Comparison of ENCODE assay signal across 8 mouse cellular contexts in genomic region chr7:49342556-49343080, GRCm38 (mm10).
DNase-seq lines count a peak whose midpoint lies in the region; ATAC-seq and TF ChIP-seq lines count a peak whose summit lies in the region.
"Had no signal": no experiment of that assay in that cellular context is flagged by ENCODE, and none has a peak within 500 bp of the region (broad histone marks: within the 10 kb centered on the region; RNA-seq: fewer than 3 reads in every experiment).

No protein-coding gene starts in this region.

- H3K9me3 ChIP-seq in lung, embryonic 15.5 days, result no peaks in the 10 kb centered on the region
- no peaks in the 10 kb centered on the region for H3K9me3 ChIP-seq in embryonic facial prominence, embryonic 15.5 days (replicated peaks)
- H3K9me3 ChIP-seq in limb, embryonic 10.5 days (replicated peaks), result no peaks in the 10 kb centered on the region
- H3K9me3 ChIP-seq in neural tube, embryonic 15.5 days (replicated peaks), result no peaks in the 10 kb centered on the region

- no peak for TF ChIP-seq CTCF in lung, adult 2 months (IDR thresholded peaks at IDR 0.05; ENCODE audit: insufficient read depth, low read length)

- peaks cover 27% of the 10 kb centered on the region for H3K4me1 ChIP-seq in lung, embryonic 15.5 days
- H3K4me1 ChIP-seq in lung, adult 2 months (ENCODE audit: control insufficient read depth, insufficient read depth, low read length), result peaks cover 11% of the 10 kb centered on the region; the same call in 1 of the 2 replicates
- peaks cover 27% of the 10 kb centered on the region for H3K4me1 ChIP-seq in embryonic facial prominence, embryonic 15.5 days
- peaks cover 27% of the 10 kb centered on the region for H3K4me1 ChIP-seq in limb, embryonic 10.5 days
- peaks cover 35% of the 10 kb centered on the region for H3K4me1 ChIP-seq in neural tube, embryonic 15.5 days

- peak overlapping the region; percentile 1; the same call in 1 of the 2 replicates for H3K4me3 ChIP-seq in lung, embryonic 15.5 days
- H3K4me3 ChIP-seq in lung, adult 2 months (replicated peaks; ENCODE audit: extremely low read depth, low read depth, low read length), result no peak overlapping the region
- H3K4me3 ChIP-seq in embryonic facial prominence, embryonic 15.5 days (replicated peaks), result no peak overlapping the region
- 0 out of 2 replicates have a peak overlapping the region, but pooled peaks have one; percentile 19 for H3K4me3 ChIP-seq in limb, embryonic 10.5 days
- H3K4me3 ChIP-seq in neural tube, embryonic 15.5 days (replicated peaks), result no peak overlapping the region

- no peak overlapping the region for H3K9ac ChIP-seq in lung, embryonic 15.5 days
- no peak overlapping the region for H3K9ac ChIP-seq in embryonic facial prominence, embryonic 15.5 days
- 0 out of 2 replicates have a peak overlapping the region, but pooled peaks have one; percentile 5 for H3K9ac ChIP-seq in neural tube, embryonic 15.5 days (replicated peaks)

- no peaks in the 10 kb centered on the region for H3K36me3 ChIP-seq in lung, embryonic 15.5 days
- H3K36me3 ChIP-seq in embryonic facial prominence, embryonic 15.5 days, result no peaks in the 10 kb centered on the region
- H3K36me3 ChIP-seq in limb, embryonic 10.5 days, result no peaks in the 10 kb centered on the region
- no peaks in the 10 kb centered on the region for H3K36me3 ChIP-seq in neural tube, embryonic 15.5 days

- WGBS in lung, embryonic 15.5 days, result 15% methylated on average over 13 of the region's 13 CpGs
- 21% methylated on average over 13 of the region's 13 CpGs for WGBS in lung, adult 2 months
- WGBS in embryonic facial prominence, embryonic 15.5 days, result 25% methylated on average over 13 of the region's 13 CpGs
- WGBS in limb, embryonic 10.5 days, result 43% methylated on average over 13 of the region's 13 CpGs
- 33% methylated on average over 13 of the region's 13 CpGs for WGBS in neural tube, embryonic 15.5 days

- ATAC-seq in lung, embryonic 15.5 days (ENCODE audit: borderline replicate concordance, extremely low read depth, low FRiP score, low TSS enrichment), result no peak
- ATAC-seq in embryonic facial prominence, embryonic 15.5 days (ENCODE audit: insufficient number of reproducible peaks, low FRiP score, low TSS enrichment, low read depth), result no peak
- ATAC-seq in neural tube, embryonic 15.5 days (ENCODE audit: low FRiP score), result no peak
- ATAC-seq in frontal cortex, adult (ENCODE audit: low TSS enrichment), result no peak

- H3K4me2 ChIP-seq in lung, embryonic 15.5 days, result peak overlapping the region; percentile 41
- H3K4me2 ChIP-seq in embryonic facial prominence, embryonic 15.5 days (replicated peaks), result peak overlapping the region; percentile 32
- peak overlapping the region; percentile 32 for H3K4me2 ChIP-seq in neural tube, embryonic 15.5 days

- H3K27me3 ChIP-seq in lung, embryonic 15.5 days, result no peaks in the 10 kb centered on the region
- H3K27me3 ChIP-seq in embryonic facial prominence, embryonic 15.5 days, result no peaks in the 10 kb centered on the region
- H3K27me3 ChIP-seq in limb, embryonic 10.5 days (ENCODE audit: low read depth, poor library complexity, severe bottlenecking), result no peaks in the 10 kb centered on the region
- no peaks in the 10 kb centered on the region for H3K27me3 ChIP-seq in neural tube, embryonic 15.5 days (replicated peaks)
- H3K27me3 ChIP-seq: Patski had no signal

- DNase-seq in lung, adult 2 months, result no peak
- peak; percentile 38 for DNase-seq in limb, embryonic 10.5 days (ENCODE audit: low spot score)
- no peak for DNase-seq in thymus, postnatal 36 days

- no peak overlapping the region for H3K27ac ChIP-seq in lung, embryonic 15.5 days
- H3K27ac ChIP-seq in embryonic facial prominence, embryonic 15.5 days (replicated peaks), result peak overlapping the region; percentile 76
- H3K27ac ChIP-seq in limb, embryonic 10.5 days, result peak overlapping the region; percentile 69
- H3K27ac ChIP-seq in neural tube, embryonic 15.5 days (replicated peaks), result peak overlapping the region; percentile 28; the same call in 1 of the 2 replicates

- no peak for TF ChIP-seq POLR2A in lung, adult 2 months (IDR thresholded peaks at IDR 0.05; ENCODE audit: borderline replicate concordance, extremely low read depth, low read depth, low read length)

Comparison
In these comparisons a context has a peak if more than half of its experiments do, and no peak if none do; other contexts are left out.
1. H3K4me3 ChIP-seq: peak in lung, embryonic 15.5 days (single experiment) and limb, embryonic 10.5 days (single experiment); none in lung, adult 2 months (single experiment), embryonic facial prominence, embryonic 15.5 days (single experiment) and neural tube, embryonic 15.5 days (single experiment).
2. Peak in every context shown above with its lines, with median percentiles within 50 percentile points of each other: H3K4me2 ChIP-seq.